Mouse (Mus musculus) adrenal gland, adult (tissue): ENCODE measurements at regions not wholly inside any gene's neighbourhood (a gene's known extent, or its start where the extent isn't known, plus 50 kb on each side); places are given as distances from the start of the nearest gene placed in this dataset.

Experiments
- DNase-seq, 2 experiments: peaks; one replicate each; pipeline ENCODE4 v3.0.0; 2022 to 2023; ENCODE audit warnings: low spot score in 1 of 2; ENCODE audit not compliant: inconsistent age in 2 of 2

- DNase-seq, result no peak
Measured at GRCm38 (mm10) chr13:90823877-90824276, 81.3 kb downstream of the Atp6ap1l start.

- no peak for DNase-seq
Measured at GRCm38 (mm10) chr13:90821898-90822297, 83.3 kb downstream of the Atp6ap1l start.

GRCm38 (mm10) chr13:90820453-90820852 is 84.7 kb downstream of the Atp6ap1l start:
- no peak for DNase-seq

GRCm38 (mm10) chr13:90819934-90820333 is 85.2 kb downstream of the Atp6ap1l start:
- no peak for DNase-seq

GRCm38 (mm10) chr13:90814174-90814865 is 90.8 kb downstream of the Atp6ap1l start:
- no peak for DNase-seq

GRCm38 (mm10) chr13:90810011-90810410 is 95.1 kb downstream of the Atp6ap1l start:
- no peak for DNase-seq

- DNase-seq, result no peak
Measured at GRCm38 (mm10) chr13:90799641-90800040, 105.5 kb downstream of the Atp6ap1l start.

GRCm38 (mm10) chr13:90798791-90799542 is 106.2 kb downstream of the Atp6ap1l start:
- DNase-seq, result peak in 1 of 2 experiments; percentile 62

- DNase-seq, result no peak
Measured at GRCm38 (mm10) chr13:90798381-90798780, 106.8 kb downstream of the Atp6ap1l start.

- peak in 1 of 2 experiments; percentile 23 for DNase-seq
Measured at GRCm38 (mm10) chr13:90797209-90797608, 107.9 kb downstream of the Atp6ap1l start.

GRCm38 (mm10) chr13:90796809-90797208 is 108.3 kb downstream of the Atp6ap1l start:
- DNase-seq, result no peak

GRCm38 (mm10) chr13:90782435-90782834 is 122.7 kb downstream of the Atp6ap1l start:
- no peak for DNase-seq

GRCm38 (mm10) chr13:90781974-90782373 is 123.2 kb downstream of the Atp6ap1l start:
- DNase-seq, result no peak

GRCm38 (mm10) chr13:90777952-90778298 is 127.2 kb downstream of the Atp6ap1l start:
- no peak for DNase-seq

GRCm38 (mm10) chr13:90777123-90777951 is 127.8 kb downstream of the Atp6ap1l start:
- DNase-seq, result no peak

- no peak for DNase-seq
Measured at GRCm38 (mm10) chr13:90762154-90762553, 143.0 kb downstream of the Atp6ap1l start.

GRCm38 (mm10) chr13:90760516-90761050 is 144.6 kb downstream of the Atp6ap1l start:
- DNase-seq, result no peak

GRCm38 (mm10) chr13:90754451-90754850 is 150.7 kb downstream of the Atp6ap1l start:
- no peak for DNase-seq

- no peak for DNase-seq
Measured at GRCm38 (mm10) chr13:90749741-90750140, 155.4 kb downstream of the Atp6ap1l start.

- peak in 1 of 2 experiments; percentile 64 for DNase-seq
Measured at GRCm38 (mm10) chr13:90745063-90745462, 160.1 kb downstream of the Atp6ap1l start.
